Mouse (Mus musculus) CD4-positive, CD25-positive, alpha-beta regulatory T cell, adult 4 months (primary cell): Measurements from ENCODE around the gene Arhgap15. TPM values are rescaled to one million over a fixed set of nuclear protein-coding genes. Genes with fewer than 3 reads are reported as not detected.

Experiments used
- ATAC-seq: one replicate; pipeline ENCODE4 v1.8.0; 2017
- polyA plus RNA-seq, 2 experiments: library from polyadenylated mRNA; unstranded; fragments of 100-300 nt; shearing (Covaris generic); gene quantifications; one replicate each; pipeline ENCODE4 v1.2.1; 2017

The Arhgap15 gene
- polyA plus RNA-seq, 2 experiments from 2014 or later = 365 to 377 TPM

- ATAC-seq = no peak
These were observed 608.2 kb downstream of the Arhgap15 start for GRCm38 (mm10) chr2:44356887-44357251.

GRCm38 (mm10) chr2:44380225-44380624 lies 631.6 kb downstream of the Arhgap15 start:
- no peak for ATAC-seq

GRCm38 (mm10) chr2:44384541-44384940 lies 635.9 kb downstream of the Arhgap15 start:
- ATAC-seq = no peak

- ATAC-seq = no peak
These were observed 640.9 kb downstream of the Arhgap15 start for GRCm38 (mm10) chr2:44389556-44389955.

- no peak for ATAC-seq
These were observed 645.2 kb downstream of the Arhgap15 start for GRCm38 (mm10) chr2:44393789-44394188.

- no peak for ATAC-seq
These were observed 646.4 kb downstream of the Arhgap15 start for GRCm38 (mm10) chr2:44394956-44395501.

- no peak for ATAC-seq
These were observed 647.0 kb downstream of the Arhgap15 start for GRCm38 (mm10) chr2:44395577-44395976.

DNA sequence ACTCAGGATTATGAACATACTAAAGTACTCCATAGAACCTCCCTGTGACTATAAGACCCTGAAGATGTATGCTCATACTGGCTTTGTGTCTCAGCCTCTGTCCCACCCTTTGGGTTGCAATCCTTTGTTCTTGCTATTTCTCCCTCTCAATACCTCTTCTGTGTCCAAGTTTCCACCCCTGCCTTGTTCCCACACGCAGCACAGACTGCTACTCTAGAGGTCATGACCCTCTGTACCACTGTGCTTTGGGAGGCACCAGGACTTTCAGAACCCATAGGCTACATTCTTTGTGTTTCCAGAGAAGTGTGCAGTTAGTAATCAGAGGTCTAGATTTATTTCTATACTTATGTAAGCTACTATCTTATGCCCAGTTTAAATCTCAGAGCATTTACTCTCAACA lies 648.6 kb downstream of the Arhgap15 start:
- ATAC-seq = no peak

- ATAC-seq = no peak
These were observed 649.2 kb downstream of the Arhgap15 start for GRCm38 (mm10) chr2:44397735-44398337.

DNA sequence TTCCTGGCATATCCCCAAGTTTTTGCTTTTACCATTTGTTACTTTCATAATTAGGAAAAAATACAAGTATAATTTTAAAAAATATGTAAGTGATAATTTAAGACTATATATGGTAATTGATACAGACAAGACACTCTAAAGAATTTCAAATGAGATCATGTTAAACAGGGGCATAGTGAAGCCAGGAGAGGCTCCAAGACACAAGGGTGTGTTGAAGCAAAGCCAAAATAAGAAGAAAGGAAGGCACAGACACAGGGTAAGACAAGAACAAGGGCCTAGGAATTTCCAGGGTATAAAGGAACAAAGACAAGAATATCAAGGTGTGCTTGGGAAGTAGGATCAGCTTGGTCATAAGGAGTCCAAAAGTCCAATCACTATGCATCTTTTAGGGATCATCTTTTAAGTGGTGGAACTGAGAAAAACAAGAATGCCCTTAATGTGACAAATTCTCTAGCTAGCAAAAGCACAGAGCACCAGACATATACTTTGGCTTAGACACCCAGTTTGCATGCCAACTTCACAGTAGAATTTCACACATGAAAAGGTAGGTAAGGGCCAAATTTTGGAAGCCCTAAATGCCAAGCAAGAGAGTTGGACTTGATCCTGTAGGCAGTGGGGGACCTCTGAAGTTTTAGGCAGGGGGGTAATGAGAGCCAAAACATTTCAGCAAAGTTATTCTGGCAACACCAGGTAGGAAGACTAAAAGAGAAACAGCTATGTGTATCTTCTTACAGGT lies 650.7 kb downstream of the Arhgap15 start:
- ATAC-seq = no peak

DNA sequence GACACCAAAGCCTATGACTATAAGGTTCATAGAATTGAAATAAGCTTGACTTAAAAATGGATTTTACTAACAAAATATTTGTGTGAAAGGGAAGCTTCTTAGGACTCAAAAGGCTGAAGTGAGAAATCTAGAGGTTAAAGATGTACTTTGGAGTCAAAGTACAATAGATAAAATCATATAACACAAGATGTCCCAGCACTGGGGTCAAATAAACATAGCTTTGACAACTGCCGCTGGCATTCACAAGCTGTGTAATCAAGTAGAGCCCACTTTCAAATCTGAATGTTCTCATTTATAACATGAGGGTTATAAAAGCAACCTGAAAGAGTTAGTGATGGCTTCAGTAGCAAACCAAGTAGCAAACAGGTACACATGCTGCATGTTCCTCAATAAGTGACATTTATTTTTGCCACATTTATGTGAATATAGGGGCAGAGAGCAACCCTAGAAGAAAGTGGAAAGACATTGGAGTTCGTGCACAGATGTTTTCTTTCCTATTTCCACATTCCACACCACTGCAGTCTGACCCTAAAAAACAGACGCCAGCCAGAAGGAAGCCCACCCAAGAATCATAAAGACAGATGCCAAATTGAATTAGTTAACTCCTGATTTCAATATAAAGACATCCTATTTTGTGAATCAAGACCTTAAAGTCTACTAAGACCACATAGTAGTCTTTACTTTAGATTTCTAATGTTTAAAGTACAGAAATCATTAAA lies 653.2 kb downstream of the Arhgap15 start:
- no peak for ATAC-seq

GRCm38 (mm10) chr2:44411660-44412059 lies 663.0 kb downstream of the Arhgap15 start:
- ATAC-seq = no peak

GRCm38 (mm10) chr2:44416331-44416730 lies 667.7 kb downstream of the Arhgap15 start:
- ATAC-seq = no peak

DNA sequence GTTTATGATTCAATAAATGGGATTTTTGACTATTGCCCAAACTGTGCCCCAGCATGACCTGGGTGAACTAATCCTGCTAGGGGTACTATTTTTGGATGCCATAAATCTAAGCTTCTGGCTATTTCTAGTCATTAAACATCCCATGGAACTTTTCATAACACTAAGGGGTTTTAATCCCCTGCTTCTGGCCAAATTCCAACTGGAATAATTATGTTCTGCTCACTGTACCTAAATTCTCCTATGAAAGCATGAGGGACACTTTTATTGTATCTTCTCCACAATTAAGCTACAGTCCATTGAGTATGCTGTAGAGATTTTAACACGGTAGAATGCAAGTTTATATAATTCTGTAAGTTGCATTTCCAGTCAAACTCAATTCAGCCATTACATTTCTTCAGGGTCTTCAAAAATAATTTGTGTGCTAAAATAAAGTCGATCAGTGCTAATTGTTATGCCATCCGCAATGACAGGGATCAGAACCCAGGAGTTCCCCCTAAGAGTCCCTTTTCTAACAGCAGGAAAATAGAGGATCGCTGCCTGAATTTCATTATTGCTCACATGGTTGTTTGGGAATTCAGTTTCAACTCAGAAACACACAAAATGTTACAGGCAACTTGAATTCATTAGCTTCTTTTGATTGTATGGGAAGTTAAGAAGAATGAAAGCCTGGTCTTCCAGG lies 671.1 kb downstream of the Arhgap15 start:
- ATAC-seq = no peak

GRCm38 (mm10) chr2:44430521-44430920 lies 681.9 kb downstream of the Arhgap15 start:
- no peak for ATAC-seq

- ATAC-seq = no peak
These were observed 688.0 kb downstream of the Arhgap15 start for GRCm38 (mm10) chr2:44436652-44437051.

GRCm38 (mm10) chr2:44437496-44438057 lies 689.0 kb downstream of the Arhgap15 start:
- no peak for ATAC-seq

- no peak for ATAC-seq
These were observed 689.4 kb downstream of the Arhgap15 start for GRCm38 (mm10) chr2:44438070-44438469.

- ATAC-seq = no peak
These were observed 696.3 kb downstream of the Arhgap15 start for GRCm38 (mm10) chr2:44444938-44445337.
